Mouse (Mus musculus) lung, adult 2 months (tissue): ENCODE measurements at regions not wholly inside any gene's neighbourhood (a gene's known extent, or its start where the extent isn't known, plus 50 kb on each side); places are given as distances from the start of the nearest gene placed in this dataset.

Experiments used
- CTCF ChIP-seq: fragments of 200-500 bp; IDR thresholded peaks from 2 replicates; pipeline ENCODE4 v1.5.1; 2011; ENCODE audit warnings: mild to moderate bottlenecking, low read length, control low read depth; ENCODE audit not compliant: insufficient read depth
- POLR2A ChIP-seq: fragments of 200-500 bp; IDR thresholded peaks from 2 replicates; pipeline ENCODE4 v1.6.1; 2011; ENCODE audit warnings: low read depth, mild to moderate bottlenecking, control low read depth, low read length, borderline replicate concordance; ENCODE audit errors: extremely low read depth

- TF ChIP-seq CTCF (no peak), POLR2A (no peak)
These were observed 200.3 kb downstream of the Ets1 start for GRCm38 (mm10) chr9:32836371-32836770.
